Mouse (Mus musculus): ENCODE data around the gene Dpp3. TPM values are rescaled to one million over a fixed set of nuclear protein-coding genes. Genes with fewer than 3 reads are reported as not detected.
A peak's percentile ranks its signal among the peaks of the same experiment; 100 is the strongest.

The Dpp3 gene
- polyA plus RNA-seq, 1 experiment, result 61.2 TPM

DNA sequence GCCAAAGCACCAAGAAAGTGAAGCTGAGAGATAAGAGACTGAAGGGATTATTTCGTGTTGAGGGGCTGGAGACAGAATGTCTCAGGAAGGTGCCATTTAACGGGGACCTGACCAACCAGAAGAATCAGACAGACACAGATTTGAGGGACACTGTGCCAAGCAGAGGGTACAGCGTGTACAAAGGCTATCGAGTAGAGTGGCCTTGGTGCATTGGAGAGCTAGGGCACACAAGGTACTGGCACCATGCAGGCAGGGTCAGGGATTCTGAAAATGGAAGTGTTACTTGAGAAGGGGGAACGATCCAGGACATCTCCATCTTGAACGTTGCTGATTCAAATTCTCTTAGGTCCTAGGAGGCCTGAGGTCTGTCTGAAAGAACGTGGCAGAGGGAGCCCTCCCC is 18.7 kb downstream of the Dpp3 start:
- Histone ChIP-seq H3K27me3 (ENCODE audit: control insufficient read depth, insufficient read depth, low read length) (no peaks in the 10 kb centered on the region), H3K4me1 (ENCODE audit: control insufficient read depth, insufficient read depth, low read length) (peaks cover 2% of the 10 kb centered on the region; the same call in 1 of the 2 replicates), H3K27ac (ENCODE audit: insufficient read depth, low read length) (no peak overlapping the region), H3K4me3 (replicated peaks; ENCODE audit: insufficient read depth, low read depth, low read length) (no peak overlapping the region)
- TF ChIP-seq POLR2A (IDR thresholded peaks at IDR 0.05; ENCODE audit: borderline replicate concordance, insufficient read depth, low read length), result no peak
- no peak for TF ChIP-seq CTCF (IDR thresholded peaks at IDR 0.05; ENCODE audit: borderline replicate concordance, insufficient read depth, low read depth, low read length)
- 89% methylated on average over 7 of the region's 7 CpGs for WGBS
- no peak for DNase-seq

DNA sequence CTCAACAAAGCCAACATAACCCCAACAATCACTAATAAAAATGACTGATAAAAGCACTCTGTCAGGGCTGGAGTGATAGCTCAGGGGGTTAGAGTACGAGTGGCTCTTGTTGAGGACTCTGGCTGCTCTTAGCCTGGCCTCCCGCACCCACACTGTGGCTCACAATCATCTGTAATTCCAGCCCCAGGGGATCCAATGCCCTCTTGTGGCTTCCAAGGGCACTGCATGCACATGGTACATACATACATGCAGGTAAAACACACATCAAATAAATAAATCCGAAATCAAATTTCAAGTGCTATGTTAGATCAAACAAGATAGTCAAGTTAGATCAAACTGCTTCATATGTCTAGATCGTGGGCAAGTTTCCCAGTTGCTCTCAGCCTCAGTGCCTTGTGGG is 20.0 kb downstream of the Dpp3 start:
- peak; percentile 47; the same call in 1 of the 2 replicates for TF ChIP-seq CTCF (IDR thresholded peaks at IDR 0.05; ENCODE audit: borderline replicate concordance, insufficient read depth, low read depth, low read length)
- TF ChIP-seq POLR2A (IDR thresholded peaks at IDR 0.05; ENCODE audit: borderline replicate concordance, insufficient read depth, low read length), result no peak
- H3K27me3 ChIP-seq (ENCODE audit: control insufficient read depth, insufficient read depth, low read length), result no peaks in the 10 kb centered on the region
- H3K4me1 ChIP-seq (ENCODE audit: control insufficient read depth, insufficient read depth, low read length), result peaks cover 2% of the 10 kb centered on the region; the same call in 1 of the 2 replicates
- WGBS, result 69% methylated on average over 4 of the region's 4 CpGs
- DNase-seq, result no peak
- no peak overlapping the region for H3K27ac ChIP-seq (ENCODE audit: insufficient read depth, low read length)
- H3K4me3 ChIP-seq (replicated peaks; ENCODE audit: insufficient read depth, low read depth, low read length), result no peak overlapping the region

DNA sequence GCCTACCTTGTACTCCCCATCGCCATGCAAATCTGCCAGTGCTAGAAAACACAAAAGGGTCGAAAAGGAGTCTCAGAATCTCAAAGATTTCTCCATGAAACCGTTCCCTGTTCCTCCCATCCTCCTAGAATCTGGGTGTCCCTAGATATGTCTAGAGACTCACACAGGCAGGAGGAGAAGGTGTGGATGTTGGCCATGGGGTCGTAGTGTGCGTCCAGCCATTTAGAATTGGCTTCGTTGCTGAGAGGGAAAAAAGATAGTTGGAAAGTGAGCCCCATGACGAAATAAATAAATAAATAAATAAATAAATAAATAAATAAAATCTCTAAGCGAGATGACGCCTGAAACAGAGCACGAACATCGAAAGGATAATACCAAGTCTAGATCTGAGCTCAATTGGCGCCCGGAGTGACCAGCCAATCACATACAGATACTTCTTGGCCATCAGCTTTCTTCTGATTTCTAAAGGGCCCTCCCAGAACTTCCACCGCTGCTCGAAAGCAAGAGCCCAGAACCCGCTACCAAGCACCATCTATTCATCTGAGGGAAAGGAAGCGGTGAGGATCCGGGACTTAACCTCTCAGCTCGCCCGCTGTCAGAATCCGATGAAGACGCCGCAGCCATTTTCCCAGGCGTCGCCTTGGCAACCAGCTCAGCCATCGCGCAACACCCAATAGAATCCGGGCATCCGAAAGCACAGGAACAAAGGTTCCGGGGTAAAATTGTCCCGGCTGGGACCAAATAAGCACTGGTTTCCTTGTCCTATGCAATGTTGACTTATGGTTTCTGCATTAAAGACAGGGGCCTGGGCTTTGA is 21.9 kb downstream of the Dpp3 start, which contains the start of gene Bbs1:
Gene Bbs1, minus strand, starts transcription at position 650 of the 816 bp plus-strand sequence.
- peak within 1 kb of the TSS; percentile 48; the same call in 1 of the 2 replicates for H3K27ac ChIP-seq (ENCODE audit: insufficient read depth, low read length)
- peak; percentile 78 to 85 for DNase-seq
- peak within 1 kb of the TSS; percentile 100 for H3K4me3 ChIP-seq (replicated peaks; ENCODE audit: insufficient read depth, low read depth, low read length)
- peak; percentile 65; the same call in 1 of the 2 replicates for TF ChIP-seq POLR2A (IDR thresholded peaks at IDR 0.05; ENCODE audit: borderline replicate concordance, insufficient read depth, low read length)
- no peak for TF ChIP-seq CTCF (IDR thresholded peaks at IDR 0.05; ENCODE audit: borderline replicate concordance, insufficient read depth, low read depth, low read length)
- H3K4me1 ChIP-seq (ENCODE audit: control insufficient read depth, insufficient read depth, low read length), result peaks cover 2% of the 10 kb centered on the region; the same call in 1 of the 2 replicates
- WGBS, result 4% methylated on average over 31 of the region's 31 CpGs
- no peaks in the 10 kb centered on the region for H3K27me3 ChIP-seq (ENCODE audit: control insufficient read depth, insufficient read depth, low read length)

DNA sequence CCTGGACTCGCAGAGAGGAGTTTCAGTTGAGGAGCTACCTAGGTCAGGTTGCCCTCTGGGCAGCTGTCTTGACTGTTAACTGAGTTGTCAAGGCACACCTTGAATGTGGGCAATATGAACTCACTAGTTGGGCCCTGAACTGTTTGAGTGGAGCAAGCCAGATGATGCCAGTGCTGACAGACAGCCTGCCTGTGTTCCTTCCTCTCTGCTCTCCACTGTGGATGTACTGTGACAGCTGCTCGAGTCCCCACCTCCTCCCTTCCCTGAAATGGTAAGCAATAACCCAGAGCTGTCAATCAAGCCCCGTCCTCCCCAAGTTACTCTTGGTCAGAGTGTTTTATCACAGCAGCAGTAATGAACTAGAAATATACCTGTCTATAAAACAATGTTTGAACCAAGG is 28.2 kb downstream of the Dpp3 start:
- TF ChIP-seq CTCF (IDR thresholded peaks at IDR 0.05; ENCODE audit: borderline replicate concordance, insufficient read depth, low read depth, low read length) (no peak), POLR2A (IDR thresholded peaks at IDR 0.05; ENCODE audit: borderline replicate concordance, insufficient read depth, low read length) (no peak)
- Histone ChIP-seq H3K27ac (ENCODE audit: insufficient read depth, low read length) (no peak overlapping the region), H3K4me3 (replicated peaks; ENCODE audit: insufficient read depth, low read depth, low read length) (no peak overlapping the region), H3K4me1 (ENCODE audit: control insufficient read depth, insufficient read depth, low read length) (no peaks in the 10 kb centered on the region), H3K27me3 (ENCODE audit: control insufficient read depth, insufficient read depth, low read length) (no peaks in the 10 kb centered on the region)
- DNase-seq, result no peak
- WGBS, result 75% methylated on average over 3 of the region's 3 CpGs

DNA sequence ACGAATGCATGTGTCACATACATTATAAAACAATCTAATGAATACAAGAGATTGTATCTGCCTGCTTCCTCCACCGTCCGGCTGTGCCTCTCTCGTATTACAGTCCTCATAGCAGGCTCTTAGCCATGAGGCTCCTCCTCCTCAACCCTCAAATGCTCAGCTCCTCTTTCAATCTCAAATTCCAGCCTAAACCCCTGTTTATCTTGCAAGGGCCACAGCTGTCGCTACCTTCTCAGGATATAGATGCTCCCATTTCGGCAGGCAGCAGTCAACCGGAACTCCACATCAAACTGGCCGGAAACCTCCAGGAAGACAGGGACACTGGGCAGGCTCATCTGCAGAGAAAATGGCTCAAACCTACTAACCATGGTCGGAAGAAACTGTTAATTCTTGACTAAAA is 29.1 kb downstream of the Dpp3 start:
- Histone ChIP-seq H3K27ac (ENCODE audit: insufficient read depth, low read length) (no peak overlapping the region), H3K27me3 (ENCODE audit: control insufficient read depth, insufficient read depth, low read length) (no peaks in the 10 kb centered on the region), H3K4me3 (replicated peaks; ENCODE audit: insufficient read depth, low read depth, low read length) (no peak overlapping the region), H3K4me1 (ENCODE audit: control insufficient read depth, insufficient read depth, low read length) (no peaks in the 10 kb centered on the region)
- no peak for DNase-seq
- 88% methylated on average over 9 of the region's 9 CpGs for WGBS
- no peak for TF ChIP-seq POLR2A (IDR thresholded peaks at IDR 0.05; ENCODE audit: borderline replicate concordance, insufficient read depth, low read length)
- no peak for TF ChIP-seq CTCF (IDR thresholded peaks at IDR 0.05; ENCODE audit: borderline replicate concordance, insufficient read depth, low read depth, low read length)

DNA sequence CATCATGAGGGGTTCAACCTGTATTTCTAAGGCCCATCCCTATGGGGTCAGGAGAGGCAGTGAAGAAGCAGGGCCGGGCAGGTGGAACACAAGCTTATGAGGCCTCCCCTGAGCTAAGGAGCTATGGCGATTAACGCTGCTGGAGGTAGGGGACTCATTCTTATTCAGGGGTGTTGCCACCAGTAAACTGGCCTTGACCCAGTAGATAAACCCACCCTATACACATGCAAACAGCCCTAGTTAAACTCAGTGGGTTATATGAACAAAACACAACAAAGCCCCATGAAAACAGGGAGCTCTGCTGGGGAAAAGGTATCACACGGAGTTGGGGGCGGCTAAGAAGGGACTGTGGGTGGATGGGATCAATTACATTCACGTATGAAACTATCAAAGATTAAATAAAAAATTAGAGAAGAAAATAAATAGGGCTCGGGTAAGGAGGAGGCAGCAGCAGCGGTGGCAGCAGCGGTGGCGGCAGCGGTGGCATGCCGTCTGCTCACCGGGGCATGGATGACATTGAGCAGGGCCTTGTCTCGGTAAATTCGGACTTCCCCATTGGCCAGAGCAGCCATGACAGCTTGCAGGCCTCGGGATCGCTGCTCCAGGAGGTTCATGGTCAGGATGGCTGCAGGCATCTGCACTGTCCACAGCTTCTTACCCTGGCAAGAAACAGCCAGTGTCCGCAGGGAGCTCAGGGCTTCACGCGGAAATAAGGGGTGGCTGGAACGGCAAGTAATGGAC is 31.1 kb downstream of the Dpp3 start:
- no peak for TF ChIP-seq POLR2A (IDR thresholded peaks at IDR 0.05; ENCODE audit: borderline replicate concordance, insufficient read depth, low read length)
- TF ChIP-seq CTCF (IDR thresholded peaks at IDR 0.05; ENCODE audit: borderline replicate concordance, insufficient read depth, low read depth, low read length), result no peak
- Histone ChIP-seq H3K4me1 (ENCODE audit: control insufficient read depth, insufficient read depth, low read length) (no peaks in the 10 kb centered on the region), H3K4me3 (replicated peaks; ENCODE audit: insufficient read depth, low read depth, low read length) (no peak overlapping the region), H3K27ac (ENCODE audit: insufficient read depth, low read length) (no peak overlapping the region), H3K27me3 (ENCODE audit: control insufficient read depth, insufficient read depth, low read length) (no peaks in the 10 kb centered on the region)
- DNase-seq, result no peak
- 59% methylated on average over 21 of the region's 21 CpGs for WGBS

DNA sequence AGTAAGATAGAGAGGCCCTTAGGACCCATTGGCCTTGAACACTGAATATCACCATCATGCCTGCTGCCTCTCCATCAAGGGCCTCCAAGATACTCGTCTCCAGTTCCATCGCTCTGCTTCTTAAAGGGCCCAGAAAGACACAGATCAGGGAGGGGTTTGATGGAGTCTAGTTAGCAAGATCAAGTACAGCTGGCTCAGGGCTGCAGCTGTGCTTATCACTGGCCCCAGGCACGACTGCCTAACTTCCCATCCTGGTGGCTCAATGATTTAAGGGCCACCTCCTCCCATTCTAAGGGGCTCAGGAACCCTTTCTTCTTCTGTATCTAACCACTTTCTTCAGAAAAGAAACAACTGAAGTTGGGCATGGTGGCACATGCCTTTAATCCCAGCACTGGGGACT is 36.3 kb downstream of the Dpp3 start:
- Histone ChIP-seq H3K27me3 (ENCODE audit: control insufficient read depth, insufficient read depth, low read length) (no peaks in the 10 kb centered on the region), H3K27ac (ENCODE audit: insufficient read depth, low read length) (no peak overlapping the region), H3K4me3 (replicated peaks; ENCODE audit: insufficient read depth, low read depth, low read length) (no peak overlapping the region), H3K4me1 (ENCODE audit: control insufficient read depth, insufficient read depth, low read length) (no peaks in the 10 kb centered on the region)
- DNase-seq, result no peak
- WGBS, result 79% methylated on average over 3 of the region's 3 CpGs
- TF ChIP-seq POLR2A (IDR thresholded peaks at IDR 0.05; ENCODE audit: borderline replicate concordance, insufficient read depth, low read length), result no peak
- TF ChIP-seq CTCF (IDR thresholded peaks at IDR 0.05; ENCODE audit: borderline replicate concordance, insufficient read depth, low read depth, low read length), result no peak
